Mouse (Mus musculus) CH12.LX (cell line): ENCODE data around the gene Plekha5. TPM values are rescaled to one million over a fixed set of nuclear protein-coding genes. Genes with fewer than 3 reads are reported as not detected.

ENCODE experiments used
- DNase-seq: peaks from one replicate; pipeline ENCODE4 v3.0.0-alpha.2; 2013; ENCODE audit errors: extremely low read depth
- H3K27ac ChIP-seq: 2 replicates; pipeline ENCODE4 v1.5.1; 2012; ENCODE audit warnings: low read depth, mild to moderate bottlenecking, control low read depth, moderate library complexity; ENCODE audit not compliant: insufficient read depth
- H3K27me3 ChIP-seq: replicated peaks from 2 replicates; pipeline ENCODE3; 2012; ENCODE audit warnings: inconsistent platforms
- H3K36me3 ChIP-seq, 2 experiments: replicated peaks in 1 of 2; 2 replicates each; pipeline versions ENCODE3 to v1.6.1; 2012; ENCODE audit warnings: inconsistent platforms in 1 of 2, low read length in 1 of 2, mild to moderate bottlenecking in 1 of 2, mixed read lengths in 1 of 2, moderate library complexity in 1 of 2; ENCODE audit not compliant: control insufficient read depth in 1 of 2, insufficient read depth in 1 of 2
- H3K4me1 ChIP-seq, 2 experiments: 2 replicates each; pipeline ENCODE4 v1.6.1; 2012; ENCODE audit warnings: inconsistent platforms in 1 of 2, moderate library complexity in 1 of 2; ENCODE audit not compliant: insufficient read depth in 2 of 2, control insufficient read depth in 1 of 2
- H3K4me2 ChIP-seq: 2 replicates; pipeline ENCODE4 v1.6.1; 2012; ENCODE audit warnings: low read depth, mild to moderate bottlenecking, control low read depth; ENCODE audit not compliant: poor library complexity, insufficient read depth, severe bottlenecking
- H3K4me3 ChIP-seq, 3 experiments: fragments of 150-350 bp in 1 of 3; sonication (generic) in 1 of 3; replicated peaks in 1 of 3; 2 replicates each; pipeline versions ENCODE3 to v1.5.1; 2011 to 2012; ENCODE audit warnings: low read depth in 2 of 3, low read length in 2 of 3, mild to moderate bottlenecking in 2 of 3, moderate library complexity in 2 of 3, control low read depth in 1 of 3, improper control_type of control experiment in 1 of 3, inconsistent platforms in 1 of 3, mixed read lengths in 1 of 3; ENCODE audit not compliant: poor library complexity in 1 of 3
- H3K79me2 ChIP-seq: replicated peaks from 2 replicates; pipeline ENCODE4 v1.6.1; 2012; ENCODE audit warnings: mild to moderate bottlenecking, moderate library complexity; ENCODE audit not compliant: control insufficient read depth, poor library complexity, insufficient read depth, severe bottlenecking; ENCODE audit errors: extremely low read depth
- H3K9ac ChIP-seq: 2 replicates; pipeline ENCODE4 v1.6.1; 2012; ENCODE audit warnings: low read depth, mild to moderate bottlenecking, control low read depth, moderate library complexity; ENCODE audit not compliant: insufficient read depth
- H3K9me3 ChIP-seq: replicated peaks from 2 replicates; pipeline ENCODE3; 2012; ENCODE audit warnings: low read length, inconsistent platforms, mixed read lengths
- CTCF ChIP-seq, 2 experiments: IDR thresholded peaks in 1 of 2; conservative IDR thresholded peaks in 1 of 2; 2 replicates each; pipeline ENCODE4 v1.5.1; 2011 to 2012; ENCODE audit warnings: low read depth in 2 of 2, low read length in 2 of 2, improper control_type of control experiment in 1 of 2, inconsistent platforms in 1 of 2, mild to moderate bottlenecking in 1 of 2, moderate library complexity in 1 of 2
- E2F4 ChIP-seq: IDR thresholded peaks from 2 replicates; pipeline ENCODE4 v1.6.1; 2011; ENCODE audit warnings: low read depth, low read length, improper control_type of control experiment; ENCODE audit not compliant: insufficient replicate concordance
- EP300 ChIP-seq: IDR thresholded peaks from 2 replicates; pipeline ENCODE4 v1.6.1; 2011; ENCODE audit warnings: low read length, improper control_type of control experiment
- GABPA ChIP-seq: IDR thresholded peaks from 2 replicates; pipeline ENCODE4 v1.6.1; 2012; ENCODE audit warnings: low read depth, low read length, improper control_type of control experiment, inconsistent platforms; ENCODE audit not compliant: insufficient replicate concordance
- JUN ChIP-seq: IDR thresholded peaks from 2 replicates; pipeline ENCODE4 v1.6.1; 2011; ENCODE audit warnings: low read depth, mild to moderate bottlenecking, low read length, improper control_type of control experiment, moderate library complexity; ENCODE audit not compliant: insufficient read depth
- KAT2A ChIP-seq: IDR thresholded peaks from 2 replicates; pipeline ENCODE4 v1.6.1; 2012; ENCODE audit warnings: low read length, improper control_type of control experiment, inconsistent platforms; ENCODE audit not compliant: insufficient replicate concordance
- MAZ ChIP-seq: IDR thresholded peaks from 2 replicates; pipeline ENCODE4 v1.6.1; 2012; ENCODE audit warnings: low read depth, mild to moderate bottlenecking, inconsistent platforms, low read length, improper control_type of control experiment, moderate library complexity
- MEF2A ChIP-seq: IDR thresholded peaks from 2 replicates; pipeline ENCODE4 v1.6.1; 2014; ENCODE audit warnings: low read depth, mild to moderate bottlenecking, inconsistent platforms, low read length, improper control_type of control experiment, borderline replicate concordance
- NELFE ChIP-seq: IDR thresholded peaks from 2 replicates; pipeline ENCODE4 v1.6.1; 2011; ENCODE audit warnings: low read depth, low read length, improper control_type of control experiment
- NRF1 ChIP-seq: IDR thresholded peaks from 2 replicates; pipeline ENCODE4 v1.6.1; 2014; ENCODE audit warnings: low read depth, mild to moderate bottlenecking, inconsistent platforms, low read length, improper control_type of control experiment, moderate library complexity
- POLR2A ChIP-seq: IDR thresholded peaks from 2 replicates; pipeline ENCODE4 v1.6.1; 2011; ENCODE audit warnings: low read depth, mild to moderate bottlenecking, improper control_type of control experiment, low read length
- POLR2AphosphoS2 ChIP-seq: IDR thresholded peaks from 2 replicates; pipeline ENCODE4 v1.6.1; 2011; ENCODE audit warnings: low read depth, low read length, improper control_type of control experiment
- SMC3 ChIP-seq: IDR thresholded peaks from 2 replicates; pipeline ENCODE4 v1.6.1; 2011; ENCODE audit warnings: low read depth, low read length, improper control_type of control experiment
- ZKSCAN1 ChIP-seq: IDR thresholded peaks from 2 replicates; pipeline ENCODE4 v1.6.1; 2012; ENCODE audit warnings: low read depth, inconsistent platforms, low read length, improper control_type of control experiment, borderline replicate concordance
- ZMIZ1 ChIP-seq: IDR thresholded peaks from 2 replicates; pipeline ENCODE4 v1.6.1; 2012; ENCODE audit warnings: low read depth, mild to moderate bottlenecking, inconsistent platforms, low read length, improper control_type of control experiment
- dilution Hi-C: fragments of 300-500 bp; cut with MboI; formaldehyde crosslinking; loops from 2 replicates; pipeline ENCODE4 v1.14.3; 2020; ENCODE audit warnings: low sequenced_read_pairs; ENCODE audit not compliant: extremely low pct_unique_long_range_greater_than_20kb, extremely low pct_ligation_motif_present
- in situ Hi-C: fragments of 300-500 bp; cut with MboI; formaldehyde crosslinking; loops from 3 replicates; pipeline ENCODE4 v1.14.3; 2019; ENCODE audit warnings: low sequenced_read_pairs, low pct_ligation_motif_present, low pct_unique_long_range_greater_than_20kb, mixed read lengths
- polyA plus RNA-seq: library from polyadenylated mRNA; unstranded; fragments of >175 nt; gene quantifications from 2 replicates; pipeline ENCODE4 v1.2.1, GENCODE M21; 2012; ENCODE audit warnings: low read depth; ENCODE audit not compliant: insufficient read length
- total RNA-seq, 2 experiments: library from RNA; depleted of rRNA; stranded (reverse); fragments of 300-350 nt in 1 of 2; fragments of >200 nt in 1 of 2; gene quantifications; 2 replicates each; pipeline ENCODE4 v1.2.3; 2012 to 2014

Gene Plekha5
- total and polyA plus RNA-seq, 3 experiments, result 0.12 to 0.38 (median 0.27) TPM

DNA sequence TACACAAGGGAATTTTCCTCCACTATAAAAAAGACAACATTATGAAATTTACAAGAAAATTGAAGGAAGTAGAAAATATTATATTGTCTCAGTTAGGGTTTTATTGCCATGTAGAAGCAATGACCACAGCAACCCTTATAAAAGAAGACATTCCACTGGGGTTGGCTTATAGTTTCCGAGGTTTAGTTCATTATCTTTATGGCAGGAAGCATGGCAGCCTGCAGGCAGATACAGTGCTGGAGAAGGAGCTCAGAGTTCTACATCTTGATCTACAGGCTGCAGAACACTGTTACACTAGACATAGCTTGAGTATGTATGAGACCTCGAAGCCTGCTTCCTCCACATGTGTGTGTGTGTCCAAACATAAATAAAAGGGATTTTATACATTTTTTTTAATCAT lies 43.3 kb upstream of the Plekha5 start:
- dilution Hi-C loops, result no loop called here
- DNase-seq, result no peak
- Histone ChIP-seq H3K36me3 (no peaks in the 10 kb centered on the region), H3K4me1 (no peaks in the 10 kb centered on the region), H3K27me3 (no peaks in the 10 kb centered on the region), H3K79me2 (no peaks in the 10 kb centered on the region), H3K27ac (no peak overlapping the region), H3K4me3 (no peak overlapping the region), H3K4me2 (no peak overlapping the region), H3K9me3 (peaks cover 65% of the 10 kb centered on the region), H3K9ac (no peak overlapping the region)
- in situ Hi-C loops, result no loop called here
- TF ChIP-seq EP300 (no peak), JUN (no peak), ZMIZ1 (no peak), SMC3 (no peak)

DNA sequence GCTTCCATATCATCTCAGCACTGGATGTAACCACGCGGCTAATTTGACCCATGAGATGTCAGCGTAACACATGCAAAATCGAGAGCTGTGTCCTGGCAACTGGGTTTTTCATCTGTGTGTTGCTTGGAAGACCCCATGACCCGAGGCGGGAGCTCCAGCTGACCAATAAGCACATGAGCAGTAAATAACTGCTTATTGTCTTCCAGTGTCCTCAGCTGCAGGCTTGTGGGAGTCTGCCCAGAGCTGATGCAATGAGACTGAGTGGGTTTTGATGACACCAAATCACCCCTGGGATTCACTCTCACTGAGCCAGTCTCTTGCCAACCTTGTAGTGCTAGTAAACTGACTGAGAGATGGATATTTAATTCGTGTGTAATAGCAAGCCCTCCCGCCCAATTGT lies 42.7 kb upstream of the Plekha5 start:
- Histone ChIP-seq H3K27me3 (no peaks in the 10 kb centered on the region), H3K4me2 (no peak overlapping the region), H3K79me2 (no peaks in the 10 kb centered on the region), H3K4me3 (no peak overlapping the region), H3K9me3 (peaks cover 67% of the 10 kb centered on the region), H3K9ac (no peak overlapping the region), H3K36me3 (no peaks in the 10 kb centered on the region), H3K27ac (no peak overlapping the region), H3K4me1 (no peaks in the 10 kb centered on the region)
- in situ Hi-C loops (no loop called here), dilution Hi-C loops (no loop called here)
- no peak for TF ChIP-seq MEF2A
- TF ChIP-seq POLR2AphosphoS2, result no peak
- TF ChIP-seq POLR2A, result no peak
- no peak for TF ChIP-seq CTCF (conservative IDR thresholded peaks at IDR 0.05 in 1 of 2, IDR thresholded peaks at IDR 0.05 in 1 of 2; ENCODE audit: low read depth in 2 of 2, low read length in 2 of 2)
- no peak for TF ChIP-seq GABPA
- no peak for TF ChIP-seq ZKSCAN1
- TF ChIP-seq NRF1, result no peak
- TF ChIP-seq KAT2A, result no peak
- no peak for TF ChIP-seq NELFE
- TF ChIP-seq MAZ, result no peak
- no peak for TF ChIP-seq E2F4
- no peak for TF ChIP-seq JUN
- no peak for DNase-seq
